ENCODE assay signal across 9 mouse cellular contexts in genomic region chr17:36915076-36915475, GRCm38 (mm10). TPM values are rescaled to one million over a fixed set of nuclear protein-coding genes. Genes with fewer than 3 reads are reported as not detected.
A peak's percentile ranks its signal among the peaks of the same experiment; 100 is the strongest.
DNase-seq lines count a peak whose midpoint lies in the region; ATAC-seq and TF ChIP-seq lines count a peak whose summit lies in the region.
"Had no signal": no experiment of that assay in that cellular context is flagged by ENCODE, and none has a peak within 500 bp of the region (broad histone marks: within the 10 kb centered on the region; RNA-seq: fewer than 3 reads in every experiment).

No protein-coding gene starts in this region.

- H3K36me3 ChIP-seq in kidney, adult 2 months (ENCODE audit: control insufficient read depth, insufficient read depth, low read length), result no peaks in the 10 kb centered on the region
- H3K36me3 ChIP-seq in liver, embryonic 11.5 days (ENCODE audit: control insufficient read depth, insufficient read depth, low read length), result no peaks in the 10 kb centered on the region

- no peak overlapping the region for H3K9ac ChIP-seq in liver, embryonic 11.5 days (ENCODE audit: low read depth, low read length)

- no peak overlapping the region for H3K4me2 ChIP-seq in liver, embryonic 11.5 days

- TF ChIP-seq CTCF in brain, embryonic 14.5 days (IDR thresholded peaks at IDR 0.05; ENCODE audit: borderline replicate concordance, extremely low read depth, insufficient read depth, insufficient read length), result peak; percentile 77; the same call in 1 of the 2 replicates
- TF ChIP-seq CTCF in kidney, adult 2 months (conservative IDR thresholded peaks at IDR 0.05; ENCODE audit: insufficient read depth, insufficient read length, low read depth, low read length), result peak; percentile 89

- TF ChIP-seq POLR2A in brain, embryonic 14.5 days (IDR thresholded peaks at IDR 0.05; ENCODE audit: borderline replicate concordance, extremely low read depth, insufficient read depth, insufficient read length, poor library complexity, severe bottlenecking), result no peak
- TF ChIP-seq POLR2A in kidney, adult 2 months (IDR thresholded peaks at IDR 0.05; ENCODE audit: low read depth, low read length), result no peak

- H3K9me3 ChIP-seq in liver, embryonic 11.5 days (ENCODE audit: control insufficient read depth, low read length), result no peaks in the 10 kb centered on the region

- peak; percentile 48 for DNase-seq in ovary, postnatal 14 days (ENCODE audit: low spot score)
- no peak for DNase-seq in ovary, adult 18-20 months (ENCODE audit: low spot score)
- DNase-seq in brain, embryonic 14.5 days (ENCODE audit: low read depth), result peak; percentile 68
- peak; percentile 10 for DNase-seq in fibroblast of lung, adult 2 months (ENCODE audit: low read depth)
- DNase-seq in kidney, adult 2 months, result peak; percentile 60
- DNase-seq in liver, embryonic 11.5 days (ENCODE audit: low spot score), result peak; percentile 43
- peak; percentile 68 for DNase-seq in retina, postnatal 1 day
- peak; percentile 33 to 47 for DNase-seq in urinary bladder, postnatal 36 days (ENCODE audit: low spot score in 2 of 2)

- no peak overlapping the region for H3K27ac ChIP-seq in kidney, adult 2 months (ENCODE audit: insufficient read depth, low read depth, low read length)
- no peak overlapping the region for H3K27ac ChIP-seq in liver, embryonic 11.5 days (ENCODE audit: low read depth, low read length)

- 12% methylated on average over 9 of the region's 9 CpGs for WGBS in kidney, adult 2 months
- 11% methylated on average over 9 of the region's 9 CpGs for WGBS in liver, embryonic 11.5 days

- H3K4me3 ChIP-seq in kidney, adult 2 months (ENCODE audit: insufficient read depth, low read depth, low read length), result no peak overlapping the region
- H3K4me3 ChIP-seq in liver, embryonic 11.5 days (ENCODE audit: low read depth, low read length), result no peak overlapping the region

- no peak for ATAC-seq in liver, embryonic 11.5 days (replicated peaks; ENCODE audit: low FRiP score)

- H3K27me3 ChIP-seq in kidney, adult 2 months (replicated peaks; ENCODE audit: control insufficient read depth, insufficient read depth, low read length), result no peaks in the 10 kb centered on the region
- peaks cover 4% of the 10 kb centered on the region; the same call in 1 of the 2 replicates for H3K27me3 ChIP-seq in liver, embryonic 11.5 days (replicated peaks; ENCODE audit: control insufficient read depth, insufficient read depth, low read length)

- no peaks in the 10 kb centered on the region for H3K4me1 ChIP-seq in kidney, adult 2 months (ENCODE audit: control insufficient read depth, insufficient read depth, low read length)
- no peaks in the 10 kb centered on the region for H3K4me1 ChIP-seq in liver, embryonic 11.5 days (replicated peaks; ENCODE audit: control insufficient read depth, insufficient read depth, low read length)

RNA-seq across cellular contexts. Expression of gene Trim31, which starts 17.2 kb away (rescaled TPM):
- not detected in 2 replicates for polyA plus RNA-seq in brain, embryonic 14.5 days (2012; rRNA removed)
- not detected in 2 replicates for polyA plus RNA-seq in kidney, adult 2 months (2012; rRNA removed)
- polyA plus RNA-seq in liver, embryonic 11.5 days (2014; fragmentation: Nextera tagmentation; extraction: Ambion mirVana), result not detected in 2 replicates
- polyA plus RNA-seq: neural tube, embryonic 14.5 days had no signal

RNA-seq across cellular contexts. Expression of gene Trim40, which starts 25.2 kb away (rescaled TPM):
- polyA plus RNA-seq in brain, embryonic 14.5 days (2012; rRNA removed), result 0.08 TPM in 1 of 2 replicates, not detected in the other
- polyA plus RNA-seq in kidney, adult 2 months (2012; rRNA removed), result 0.13 TPM in 1 of 2 replicates, not detected in the other
- polyA plus RNA-seq in liver, embryonic 11.5 days (2014; fragmentation: Nextera tagmentation; extraction: Ambion mirVana), result not detected in 2 replicates
- polyA plus RNA-seq: neural tube, embryonic 14.5 days had no signal

RNA-seq across cellular contexts. Expression of gene Rnf39, which starts 27.6 kb away (rescaled TPM):
- polyA plus RNA-seq in brain, embryonic 14.5 days (2012; rRNA removed), result 0.18 and 0.19 TPM in 2 replicates
- polyA plus RNA-seq in kidney, adult 2 months (2012; rRNA removed), result 0.36 and 0.69 TPM in 2 replicates
- polyA plus RNA-seq in liver, embryonic 11.5 days (2014; fragmentation: Nextera tagmentation; extraction: Ambion mirVana), result 0.14 TPM in 1 of 2 replicates, not detected in the other

RNA-seq across cellular contexts. Expression of gene Ppp1r11, which starts 36.5 kb away (rescaled TPM):
- polyA plus RNA-seq in brain, embryonic 14.5 days (2012; rRNA removed), result 143 and 150 TPM in 2 replicates
- 54.9 and 73.8 TPM in 2 replicates for polyA plus RNA-seq in kidney, adult 2 months (2012; rRNA removed)
- 78.5 and 84.7 TPM in 2 replicates for polyA plus RNA-seq in liver, embryonic 11.5 days (2014; fragmentation: Nextera tagmentation; extraction: Ambion mirVana)

RNA-seq across cellular contexts. Expression of gene Znrd1, which starts 43.3 kb away (rescaled TPM):
- 41.8 and 55.2 TPM in 2 replicates for polyA plus RNA-seq in brain, embryonic 14.5 days (2012; rRNA removed)
- 26.5 and 33.7 TPM in 2 replicates for polyA plus RNA-seq in kidney, adult 2 months (2012; rRNA removed)
- 55.2 and 62.2 TPM in 2 replicates for polyA plus RNA-seq in liver, embryonic 11.5 days (2014; fragmentation: Nextera tagmentation; extraction: Ambion mirVana)
